Mouse (Mus musculus) gastrocnemius, postnatal 14 days (tissue): Measurements from ENCODE around the gene Sstr2. TPM values are rescaled to one million over a fixed set of nuclear protein-coding genes. Genes with fewer than 3 reads are reported as not detected.
A peak's percentile ranks its signal among the peaks of the same experiment; 100 is the strongest.

ENCODE experiments used
- DNase-seq: peaks from one replicate; pipeline ENCODE4 v3.0.0; 2021; ENCODE audit warnings: mixed read lengths
- intact Hi-C: fragments of 180-260 bp; cut with DNase I; formaldehyde crosslinking; loops from one replicate; pipeline ENCODE4 v1.15.1; 2025; ENCODE audit warnings: low total_unique reads
- total RNA-seq, 2 experiments: library from RNA; stranded (reverse); gene quantifications; 2 replicates each; pipeline ENCODE4 v1.2.3; 2021

The Sstr2 gene
- total RNA-seq, 2 experiments from 2014 or later: not detected

DNA sequence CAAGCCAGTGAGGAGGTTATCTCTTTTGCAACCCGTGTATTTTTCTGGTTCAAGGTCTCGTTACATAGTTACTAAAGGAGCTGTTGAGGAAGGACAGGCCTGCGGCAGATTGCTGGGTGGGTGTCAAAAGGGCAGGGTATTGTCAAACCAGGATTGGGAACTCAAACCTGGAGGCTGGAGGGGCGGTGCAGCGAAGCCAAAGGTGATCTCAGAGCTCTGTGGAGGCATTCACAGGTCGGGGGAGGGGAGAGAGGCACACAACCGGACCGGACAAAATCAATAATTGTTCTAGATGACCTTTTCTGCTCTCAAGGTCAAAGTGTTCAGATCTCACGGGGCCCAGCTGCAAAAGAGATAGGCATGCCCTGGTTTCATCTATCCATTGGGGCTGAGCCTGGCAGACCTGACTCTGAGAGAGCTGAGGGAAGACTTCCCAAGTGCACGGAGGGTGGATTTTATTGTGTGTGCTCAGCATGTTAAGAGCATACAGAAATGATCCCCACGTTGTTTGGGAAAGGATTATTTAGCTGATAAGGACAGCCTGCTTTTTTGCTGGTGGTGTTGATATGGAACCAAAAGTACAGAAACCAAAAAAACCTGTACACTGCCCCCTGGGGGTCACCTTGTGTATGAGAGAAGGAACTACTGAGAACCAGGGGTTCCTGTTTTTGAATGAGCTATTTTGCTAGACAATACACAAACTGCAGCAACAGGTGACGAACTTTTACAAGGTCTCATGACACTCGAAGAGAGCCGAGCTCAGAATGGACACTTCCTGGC, 1.8 kb upstream of the Sstr2 start:
- intact Hi-C loops: loop anchor here (5.0 to 10.0 kb wide), 3 partner anchors 113 to 440 kb away; no protein-coding TSS in a partner anchor

GRCm38 (mm10) chr11:113618303-113618671, 855 bp upstream of the Sstr2 start:
- no peak for DNase-seq
- intact Hi-C loops: loop anchor here (5.0 to 10.0 kb wide), 3 partner anchors 113 to 441 kb away; no protein-coding TSS in a partner anchor

More for the DNA sequence above, 1.8 kb upstream of the Sstr2 start:
- DNase-seq: peak; percentile 59

DNA sequence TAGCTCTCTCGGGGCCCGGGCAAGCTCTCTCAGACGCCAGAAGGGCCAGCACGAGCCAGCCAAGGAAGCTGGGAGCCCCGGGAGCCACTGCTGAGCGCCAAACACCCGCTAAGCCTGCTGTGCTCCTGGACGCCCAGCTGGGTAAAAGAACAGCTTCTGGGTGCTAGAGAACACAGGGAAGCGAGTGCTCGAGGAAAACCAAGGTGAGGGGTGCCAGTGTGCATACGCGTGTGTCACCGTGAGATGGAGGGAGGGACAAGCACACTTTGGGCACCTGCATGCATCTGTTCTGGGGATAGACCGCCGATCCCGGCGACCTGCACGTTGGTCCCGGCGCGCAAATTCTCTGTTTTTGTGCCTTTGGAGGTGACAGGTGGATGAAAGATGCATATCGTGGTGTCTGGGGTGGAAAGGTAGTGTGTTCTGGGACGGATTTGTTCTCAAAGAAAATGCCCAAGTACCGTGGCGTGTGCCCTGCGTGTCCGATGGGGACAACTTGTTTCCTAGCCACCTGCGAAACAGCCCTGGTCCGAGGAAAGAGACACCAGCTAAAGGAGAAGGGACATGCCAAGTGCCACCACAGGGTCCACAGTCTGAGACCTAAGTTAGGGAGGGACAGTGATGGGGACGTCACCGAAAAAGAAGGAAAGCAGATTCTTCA, 408 bp downstream of the Sstr2 start:
- no peak for DNase-seq
- intact Hi-C loops: loop anchor here (5.0 to 10.0 kb wide), 3 partner anchors 115 to 442 kb away; no protein-coding TSS in a partner anchor

DNA sequence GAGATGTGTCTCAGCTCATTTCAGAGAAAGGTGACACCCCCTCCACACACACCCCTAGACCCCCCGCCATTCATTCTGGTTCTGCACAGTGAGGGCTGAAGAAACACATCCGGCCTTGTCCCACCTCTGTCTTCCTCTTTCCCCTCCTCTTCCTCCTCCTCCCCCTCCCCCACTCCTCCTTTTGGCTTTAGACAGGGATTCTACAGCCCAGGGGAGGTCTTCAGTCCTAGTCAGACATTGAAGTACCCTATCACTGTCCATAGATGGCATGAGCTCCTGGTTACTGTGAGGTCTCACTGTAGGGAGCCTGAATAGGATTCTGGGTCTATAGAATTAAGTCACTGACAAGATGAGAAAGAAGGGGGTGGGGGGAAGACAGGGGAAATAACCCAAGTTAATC, 1.9 kb downstream of the Sstr2 start:
- DNase-seq: no peak
- intact Hi-C loops: no loop called here

DNA sequence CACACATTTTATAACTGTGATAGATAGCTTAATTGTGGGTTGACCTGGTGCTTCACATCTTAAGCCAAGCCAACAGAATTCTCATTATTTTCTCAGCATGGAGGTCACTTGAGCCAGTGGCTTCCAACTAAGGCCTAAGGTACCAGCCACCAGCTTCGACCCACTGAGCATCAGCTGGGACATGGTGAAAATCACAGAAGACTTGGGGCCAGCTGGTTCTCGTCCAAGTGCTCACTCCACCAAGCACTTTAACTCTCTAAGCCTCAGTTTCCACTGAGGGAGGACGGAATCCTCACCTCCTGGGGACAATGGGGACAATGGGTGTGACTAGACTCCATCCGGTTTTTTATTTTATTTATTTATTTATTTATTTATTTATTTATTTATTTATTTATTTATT, 2.9 kb downstream of the Sstr2 start:
- intact Hi-C loops: no loop called here

DNA sequence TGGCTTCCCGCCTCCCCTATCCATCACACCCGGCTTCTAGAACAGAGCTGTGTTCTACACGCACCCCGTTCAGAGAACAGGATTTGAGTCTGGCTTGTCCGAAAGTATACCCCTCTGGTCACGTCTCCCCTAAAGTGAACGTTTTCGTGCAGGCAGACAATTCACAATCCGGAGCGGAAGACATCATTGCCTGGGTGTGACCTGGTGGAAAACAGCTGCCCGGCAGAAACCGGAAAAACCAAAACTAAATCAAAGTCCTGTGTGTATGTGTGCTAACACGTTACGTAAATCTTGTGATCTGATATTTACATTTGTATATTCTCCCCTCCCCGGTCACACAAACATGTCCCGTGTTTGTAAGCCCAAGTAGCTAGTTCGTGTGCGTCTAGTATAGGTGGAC, 6.3 kb downstream of the Sstr2 start:
- no peak for DNase-seq
- intact Hi-C loops: no loop called here

More for the DNA sequence above, 2.9 kb downstream of the Sstr2 start:
- DNase-seq: no peak

GRCm38 (mm10) chr11:113627785-113628184, 8.6 kb downstream of the Sstr2 start:
- intact Hi-C loops: no loop called here
- no peak for DNase-seq

DNA sequence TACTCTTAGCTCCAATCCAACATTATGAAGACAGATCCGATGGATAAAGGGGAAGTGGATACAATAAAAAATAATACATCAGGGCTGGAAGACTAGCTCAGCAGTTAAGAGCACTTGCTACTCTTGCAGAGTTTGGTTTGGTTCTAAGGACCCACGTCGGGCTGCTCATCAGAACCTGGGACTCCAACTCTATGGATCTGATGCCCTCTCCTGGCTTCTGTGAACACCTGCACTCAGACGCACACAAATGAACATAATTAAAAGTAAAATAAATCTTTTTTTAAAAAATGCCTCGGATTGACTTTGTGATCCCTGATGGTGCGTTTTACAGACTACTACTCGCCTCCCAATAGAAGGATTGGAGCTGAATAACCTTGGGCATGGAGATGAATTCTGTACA, 11.5 kb downstream of the Sstr2 start:
- no peak for DNase-seq
- intact Hi-C loops: no loop called here

- intact Hi-C loops: no loop called here
- DNase-seq: no peak
These were observed 12.2 kb downstream of the Sstr2 start for GRCm38 (mm10) chr11:113631302-113631701.

DNA sequence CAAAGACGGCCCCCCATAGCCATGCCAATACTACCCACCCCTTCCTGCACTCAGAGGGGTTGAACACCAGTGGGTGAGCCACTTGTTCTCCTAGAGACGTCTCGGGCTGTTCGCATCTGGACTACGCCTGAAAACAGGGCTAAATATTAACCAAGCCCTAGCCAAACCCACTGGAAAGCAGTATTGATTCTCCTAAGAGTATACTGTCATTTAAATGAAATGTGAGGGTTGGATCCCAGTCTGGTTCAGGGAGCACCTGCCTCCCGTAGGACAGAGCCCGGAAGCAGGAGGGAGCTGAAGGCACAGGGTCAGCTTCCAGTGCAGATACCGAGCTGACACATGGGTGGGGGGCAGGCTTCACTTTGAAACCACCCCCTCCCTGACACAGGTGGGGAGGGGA, 12.7 kb downstream of the Sstr2 start:
- no peak for DNase-seq
- intact Hi-C loops: no loop called here

GRCm38 (mm10) chr11:113632303-113632702, 13.2 kb downstream of the Sstr2 start:
- DNase-seq: no peak
- intact Hi-C loops: no loop called here

DNA sequence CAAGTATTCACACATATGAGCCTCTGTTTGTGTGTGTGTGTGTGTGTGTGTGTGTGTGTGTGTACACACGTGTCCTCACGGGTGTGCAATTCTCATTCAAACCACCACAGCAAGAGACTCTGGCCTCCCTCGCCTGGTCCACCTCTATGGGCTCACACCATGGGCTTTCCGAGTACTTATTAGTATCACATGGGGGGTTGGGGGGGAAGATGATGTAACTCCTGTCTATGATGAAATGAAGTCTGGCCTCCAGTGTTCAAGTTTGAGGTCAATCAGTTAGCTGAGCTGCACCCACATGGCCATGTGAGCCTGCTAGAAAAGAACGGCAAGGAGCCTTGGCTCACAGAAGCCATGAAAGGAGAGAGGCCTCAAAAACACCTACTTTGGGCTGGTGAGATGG, 14.3 kb downstream of the Sstr2 start:
- intact Hi-C loops: no loop called here
- no peak for DNase-seq

DNA sequence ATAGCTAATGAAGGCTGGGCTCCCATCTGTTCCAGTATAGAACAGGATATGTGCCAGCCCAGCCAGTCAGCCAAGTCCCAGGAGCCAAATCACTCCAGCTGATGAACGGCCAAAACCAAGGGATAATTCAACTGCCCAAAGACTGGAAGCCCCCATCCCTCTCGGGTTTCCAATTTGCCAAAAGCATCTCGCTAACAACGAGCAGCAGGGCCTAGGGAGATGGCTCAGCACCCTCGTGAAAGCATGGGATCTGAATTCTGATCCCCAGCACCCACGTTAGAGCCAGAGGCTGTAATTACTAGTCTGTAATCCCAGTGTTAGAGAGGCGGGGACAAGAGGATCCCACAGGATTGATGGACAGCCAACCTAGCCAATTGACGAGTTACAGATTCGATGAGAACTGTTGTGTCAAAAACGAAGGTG, 15.6 kb downstream of the Sstr2 start:
- intact Hi-C loops: no loop called here
- no peak for DNase-seq

GRCm38 (mm10) chr11:113638680-113639079, 19.5 kb downstream of the Sstr2 start:
- no peak for DNase-seq
- intact Hi-C loops: no loop called here

DNA sequence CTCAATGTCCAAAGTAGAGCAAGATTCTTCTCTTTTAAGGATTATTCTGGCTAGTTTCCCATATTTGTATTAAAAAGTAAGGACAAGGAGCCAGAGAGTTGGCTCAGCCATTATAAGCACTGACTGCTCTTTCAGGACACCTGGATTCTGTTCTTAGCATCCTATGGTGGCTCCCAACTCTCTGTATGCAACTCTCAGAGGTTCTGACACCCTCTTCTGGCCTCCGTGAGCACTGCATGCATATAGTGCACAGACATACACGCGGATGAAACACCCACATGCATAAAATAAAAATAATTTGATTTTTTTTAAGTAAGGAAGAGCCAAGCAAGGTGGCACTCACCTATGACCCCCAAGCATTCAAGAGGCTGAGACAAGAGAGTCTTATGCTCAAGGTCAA, 26.0 kb downstream of the Sstr2 start:
- no peak for DNase-seq
- intact Hi-C loops: loop anchor here (5.0 kb wide), 1 partner anchor 167 kb away; no protein-coding TSS in a partner anchor

DNA sequence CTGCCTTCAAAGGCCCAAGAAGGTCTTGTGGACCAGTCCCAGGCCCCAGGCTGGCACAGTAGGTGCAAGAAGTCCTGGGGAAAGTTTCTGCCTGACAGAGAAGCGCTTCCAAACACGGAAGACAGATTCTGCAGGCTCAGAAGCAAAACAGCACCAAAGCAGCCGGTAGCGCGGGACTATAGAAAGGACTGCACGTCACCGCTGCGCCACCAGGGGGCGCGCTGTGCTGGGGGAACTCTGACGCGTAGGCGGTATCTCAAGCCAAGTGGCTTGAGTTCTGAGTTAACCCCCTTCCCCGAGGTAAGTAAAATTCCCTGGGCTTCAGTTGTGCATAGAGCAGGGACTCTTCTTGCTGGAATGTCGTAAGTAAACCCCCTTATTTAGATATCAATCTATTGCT, 29.0 kb downstream of the Sstr2 start:
- DNase-seq: peak; percentile 82
- intact Hi-C loops: loop anchor here (5.0 kb wide), 1 partner anchor 164 kb away; no protein-coding TSS in a partner anchor

DNA sequence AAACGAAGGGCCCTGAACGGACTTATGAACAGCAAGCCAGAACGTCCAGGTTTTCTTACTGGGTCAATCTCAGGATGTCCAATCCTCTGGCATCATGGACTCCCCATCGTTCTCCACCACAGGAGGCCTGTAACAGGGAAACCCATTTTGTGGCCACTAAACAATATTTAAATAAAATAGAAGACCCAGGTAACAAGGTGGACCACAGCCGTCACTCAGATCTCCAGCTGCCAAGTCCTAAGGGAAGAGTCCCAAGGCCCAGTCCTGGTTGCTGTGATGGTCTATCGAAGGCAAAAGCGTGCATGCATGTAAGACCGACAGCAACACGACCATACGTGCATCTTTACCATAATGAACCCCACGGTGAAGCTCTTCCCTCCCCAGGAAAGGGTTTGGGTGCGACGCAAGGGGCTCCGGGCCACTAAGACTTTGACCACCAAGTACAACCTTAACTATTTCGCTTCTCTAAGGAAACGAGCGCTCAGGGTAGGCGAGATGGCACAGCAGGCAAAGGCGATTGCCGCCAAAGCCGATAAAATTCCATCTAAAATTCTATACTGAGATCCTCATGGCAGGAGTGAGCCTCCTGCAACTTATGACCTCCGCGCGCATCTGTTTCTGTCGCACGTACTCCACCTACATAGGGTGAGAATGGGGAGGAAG, 29.7 kb downstream of the Sstr2 start, which contains the start of gene Cog1:
Cog1 (plus strand) TSS at position 480 of the 663 bp plus-strand sequence.
- intact Hi-C loops: loop anchor here (5.0 kb wide), 1 partner anchor 163 kb away; no protein-coding TSS in a partner anchor

GRCm38 (mm10) chr11:113649353-113650210, 30.4 kb downstream of the Sstr2 start, which contains the start of gene Slc39a11:
Gene Slc39a11 (minus strand): TSS chr11:113650079.
- intact Hi-C loops: loop anchor here (5.0 kb wide), 2 partner anchors 38 to 163 kb away; no protein-coding TSS in a partner anchor
- DNase-seq: peak; percentile 73

More for the DNA sequence above, 29.7 kb downstream of the Sstr2 start, which contains the start of gene Cog1:
- no peak for DNase-seq
